Mouse (Mus musculus) adrenal gland, postnatal 14 days (tissue): ENCODE measurements at regions not wholly inside any gene's neighbourhood (a gene's known extent, or its start where the extent isn't known, plus 50 kb on each side); places are given as distances from the start of the nearest gene placed in this dataset.

ENCODE experiments used
- DNase-seq: peaks from one replicate; pipeline ENCODE4 v3.0.0; 2021; ENCODE audit warnings: mixed read lengths

DNA sequence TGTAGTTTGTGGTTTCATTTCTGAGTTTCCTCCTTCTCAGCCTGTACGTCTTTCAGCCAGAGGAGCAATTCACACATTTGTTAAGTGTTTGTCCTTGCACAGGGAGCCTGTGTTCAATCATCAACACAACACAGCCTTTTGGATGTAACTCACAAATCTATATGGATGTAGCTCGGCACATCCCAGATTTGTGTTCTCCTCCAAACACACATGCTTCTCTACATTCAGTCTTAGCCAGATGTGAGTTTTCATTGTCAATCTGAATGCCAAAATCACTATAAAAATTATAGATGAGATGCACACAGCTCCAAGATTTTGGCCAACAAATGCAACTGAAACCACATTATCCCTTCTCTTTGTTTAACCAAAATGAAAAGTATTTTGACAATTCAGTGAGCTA, 380.9 kb downstream of the Gm9195 start:
- DNase-seq, result no peak

DNA sequence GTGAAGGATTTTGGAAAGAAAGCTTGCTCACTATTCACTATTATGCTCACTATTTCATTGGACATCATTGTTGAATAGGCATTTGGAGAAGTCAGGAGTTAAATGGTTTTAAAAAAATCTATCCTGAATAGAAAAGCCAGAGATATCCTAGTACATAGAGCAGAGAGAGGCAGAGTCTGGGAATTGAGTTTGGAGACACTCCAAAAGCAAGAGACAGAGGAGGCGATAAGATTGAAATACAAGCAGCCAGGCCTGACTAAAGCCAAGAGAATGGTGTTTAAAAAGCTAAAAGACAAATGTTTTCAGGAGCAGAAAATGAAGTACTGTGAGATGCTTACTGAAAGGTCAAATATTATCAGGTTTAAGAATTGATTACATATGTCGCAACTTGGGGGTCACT, 400.1 kb downstream of the Gm9195 start:
- DNase-seq, result no peak

DNA sequence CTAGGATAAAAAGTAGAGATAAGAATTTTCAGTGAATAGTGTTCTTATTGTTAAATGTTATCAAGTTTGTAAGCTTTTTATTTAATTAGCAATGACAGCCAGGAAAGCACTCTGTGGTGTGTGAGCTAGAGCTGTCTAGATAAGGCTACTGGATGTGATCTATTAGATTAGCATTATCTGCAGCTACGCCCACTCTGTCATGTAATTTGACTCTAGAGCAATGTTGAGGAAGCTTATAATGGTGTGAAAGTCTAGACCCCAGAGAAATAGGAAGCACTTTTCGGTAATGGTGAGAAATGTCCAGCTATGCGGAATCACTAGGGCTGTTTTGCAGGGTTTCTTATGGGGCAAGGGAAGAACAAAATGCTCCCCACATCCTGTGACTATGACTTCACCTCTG, 410.2 kb downstream of the Gm9195 start:
- DNase-seq, result no peak

DNA sequence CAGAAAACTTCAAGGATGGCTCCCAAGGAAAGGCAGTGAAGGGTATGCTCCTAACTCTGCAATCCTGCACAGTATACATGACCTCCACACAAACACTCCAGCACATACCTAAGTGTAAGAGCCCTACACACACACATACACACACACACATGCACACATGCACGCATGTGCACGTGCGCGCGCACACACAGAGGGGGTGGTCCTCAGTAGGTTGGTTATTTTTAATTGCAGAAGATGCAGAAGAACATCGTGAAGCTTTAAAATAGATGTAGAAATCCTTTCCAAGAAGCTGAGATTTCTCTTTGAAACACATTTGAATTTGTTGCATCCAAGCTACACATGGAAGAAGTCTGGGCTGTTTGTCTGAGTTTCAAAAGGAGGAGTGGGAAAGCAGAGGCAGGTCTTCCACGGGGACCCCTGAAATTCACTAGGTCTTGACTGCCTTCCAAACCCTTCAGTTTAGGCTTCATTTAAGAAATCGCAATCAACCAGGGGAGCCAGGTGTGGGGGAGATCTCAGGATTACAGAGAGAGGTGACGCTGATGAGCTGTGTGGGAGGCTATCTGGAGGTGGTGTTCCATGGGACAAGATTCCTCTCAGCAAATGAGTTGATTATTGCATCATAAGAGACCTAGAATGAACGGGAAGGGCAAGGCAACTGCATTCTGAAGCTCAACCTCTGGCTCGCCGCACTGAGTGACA, 427.4 kb downstream of the Gm9195 start:
- DNase-seq, result no peak

DNA sequence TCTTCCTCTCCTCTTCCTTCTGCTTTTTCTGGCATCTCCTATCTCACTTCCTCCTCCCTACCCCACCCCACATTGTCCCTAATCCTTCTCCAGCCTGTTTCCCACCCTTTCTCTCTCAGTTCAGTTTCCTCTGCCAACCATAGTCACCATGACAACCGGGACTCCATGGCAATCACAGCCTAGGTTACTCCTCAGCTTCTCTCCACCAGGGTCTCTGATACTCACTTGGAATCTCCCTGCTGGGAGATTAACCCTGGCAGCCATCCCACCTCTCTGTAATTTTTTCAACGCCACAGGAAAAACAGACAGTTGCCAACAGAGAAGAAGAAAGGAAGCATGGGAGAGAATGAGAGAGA, 448.8 kb downstream of the Gm9195 start:
- no peak for DNase-seq

DNA sequence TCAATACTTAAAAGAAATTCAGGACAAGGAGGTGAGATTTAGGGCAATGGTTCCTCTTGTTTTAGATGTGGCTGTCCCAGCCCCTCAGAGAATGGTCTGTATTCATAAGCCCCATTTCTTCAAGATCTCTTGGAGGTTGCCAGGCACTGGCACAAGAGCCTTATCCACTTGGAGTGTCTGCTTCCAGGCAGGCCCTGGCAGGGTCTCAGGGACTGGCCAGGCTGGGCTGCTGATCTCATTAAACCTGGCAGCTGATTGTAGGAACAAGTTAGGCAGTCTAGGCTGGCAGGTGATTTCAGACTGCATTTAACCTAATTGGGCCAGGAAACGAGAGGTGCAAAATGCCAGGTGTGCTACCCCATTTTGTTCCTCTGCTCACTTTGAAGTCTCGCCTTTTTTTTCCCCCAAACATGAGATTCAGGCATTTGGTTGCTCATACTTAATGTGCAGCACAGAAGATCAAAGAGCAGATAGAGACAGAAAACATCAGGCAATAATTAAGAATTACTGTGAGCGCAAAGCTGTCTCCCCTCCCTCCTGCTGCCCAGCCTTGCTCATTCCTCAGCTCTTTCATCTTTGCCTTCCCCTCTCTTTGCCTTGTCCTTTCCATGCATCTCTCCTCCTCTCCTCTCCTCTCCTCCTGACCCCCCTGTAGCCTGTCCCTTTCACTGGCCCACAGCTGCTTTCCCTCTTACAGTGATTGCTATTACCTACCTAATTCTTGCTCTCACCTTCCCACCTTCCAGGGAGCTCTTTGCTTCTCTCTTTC, 449.3 kb downstream of the Gm9195 start:
- DNase-seq, result no peak

DNA sequence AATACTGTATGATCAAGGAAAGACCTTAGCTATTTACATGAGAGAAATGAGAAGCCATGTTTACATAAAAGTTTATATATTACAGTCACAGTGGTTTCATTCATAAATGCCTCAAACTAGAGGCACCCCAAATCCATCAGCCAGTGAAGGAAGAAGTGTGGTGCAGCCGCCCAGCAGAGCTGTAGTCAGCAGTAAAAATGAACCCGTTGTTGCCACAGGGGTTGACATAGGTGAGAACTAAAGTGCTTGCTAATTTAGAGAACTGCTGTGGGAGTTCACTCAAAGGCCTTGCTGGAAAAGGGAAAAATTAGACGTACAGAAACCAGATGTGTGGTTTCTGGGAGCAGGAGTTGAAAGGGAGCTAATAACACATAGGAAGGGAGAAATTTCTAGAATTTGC, 461.2 kb downstream of the Gm9195 start:
- no peak for DNase-seq

DNA sequence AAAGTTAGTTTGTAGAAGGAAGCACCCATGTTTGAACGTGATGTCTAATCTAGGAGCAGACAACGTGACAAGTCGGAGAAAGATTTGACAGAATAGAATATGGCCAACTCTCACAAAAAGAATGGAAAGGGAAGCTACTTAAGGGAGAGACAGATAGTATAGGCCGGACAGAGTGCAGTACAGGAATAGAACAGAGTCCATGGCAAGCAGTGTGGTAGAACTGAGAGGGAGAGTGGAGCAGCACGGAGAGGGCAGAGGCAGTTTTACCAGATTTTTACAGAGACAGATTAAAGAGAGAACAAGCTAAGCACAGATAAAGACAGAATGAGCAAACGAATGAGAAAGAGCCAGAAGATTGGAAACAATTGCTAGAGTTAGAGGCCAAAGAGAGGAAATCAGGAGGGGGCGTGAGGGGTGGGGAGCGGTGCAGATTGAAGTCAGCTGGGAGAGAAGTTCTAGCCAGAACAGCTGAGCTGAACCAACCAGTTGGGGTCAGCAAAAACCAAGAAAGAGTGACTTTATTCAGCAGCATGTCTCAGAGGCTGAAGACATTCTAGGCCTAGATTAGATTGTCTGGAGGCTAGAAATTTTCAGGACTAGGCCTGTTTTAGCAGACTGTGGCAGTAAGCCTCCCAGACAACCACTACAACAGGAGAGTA, 464.1 kb downstream of the Gm9195 start:
- DNase-seq, result no peak

DNA sequence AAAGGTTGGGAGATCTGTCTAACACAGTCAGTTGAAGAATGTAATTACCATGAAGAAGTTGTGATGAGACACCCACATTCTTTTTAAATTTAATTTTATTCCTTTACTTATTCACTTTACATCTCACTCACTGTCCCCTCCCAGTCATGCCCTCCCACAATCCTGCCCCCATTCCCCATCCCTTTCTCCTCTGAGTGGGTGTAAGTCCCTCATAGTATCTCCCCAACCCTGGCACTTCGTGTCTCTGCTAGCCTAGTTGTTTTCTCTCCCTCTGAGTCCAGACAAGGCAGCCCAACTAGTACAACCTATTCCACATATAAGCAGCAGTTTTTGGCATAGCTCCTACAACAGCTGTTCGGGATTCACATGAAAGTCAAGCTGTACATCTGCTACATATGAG, 487.3 kb downstream of the Gm9195 start:
- no peak for DNase-seq

DNA sequence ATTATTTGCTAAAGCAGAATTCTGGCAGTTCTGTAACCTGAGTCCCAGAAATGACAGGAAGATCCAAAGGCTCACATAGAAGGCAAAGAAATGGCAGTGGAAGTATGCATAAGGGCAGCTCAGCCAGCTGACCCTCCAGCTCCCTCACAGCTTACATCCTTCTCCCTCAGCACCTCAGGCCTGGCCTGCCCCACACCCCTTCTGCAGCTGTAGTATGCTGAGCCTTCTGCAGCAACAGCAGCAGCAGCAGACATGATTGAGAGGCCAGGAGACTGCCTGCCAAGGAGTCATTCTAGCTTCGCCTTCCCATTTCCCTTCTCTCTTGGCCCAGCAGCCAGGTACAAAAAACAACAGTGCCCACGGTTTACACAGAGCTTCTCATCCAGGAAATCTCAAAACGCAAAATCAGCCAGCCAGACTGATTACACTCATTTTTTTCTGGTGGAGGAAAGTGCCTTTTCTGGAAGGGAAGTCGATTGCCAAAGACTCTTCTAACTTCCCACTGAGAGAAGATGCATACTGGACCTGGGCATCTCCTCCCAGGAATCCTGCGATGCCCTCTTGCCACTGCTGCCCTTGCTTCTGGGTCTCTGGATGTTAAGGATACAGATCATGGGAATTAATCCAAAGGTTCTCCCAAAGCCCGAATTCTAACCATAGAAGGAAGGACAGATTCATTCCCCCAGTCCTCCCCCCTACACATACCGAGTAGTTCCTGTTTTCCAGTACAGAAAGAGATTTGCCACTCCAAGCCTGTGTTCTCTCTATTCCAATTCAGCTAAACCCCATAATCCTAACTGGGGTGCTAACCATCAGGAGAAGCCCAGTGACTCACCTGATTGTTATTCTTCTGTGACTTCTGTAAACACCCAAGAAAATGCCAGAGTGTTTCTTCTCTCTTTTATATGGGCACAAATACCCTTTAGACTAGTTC, 489.2 kb downstream of the Gm9195 start:
- no peak for DNase-seq

DNA sequence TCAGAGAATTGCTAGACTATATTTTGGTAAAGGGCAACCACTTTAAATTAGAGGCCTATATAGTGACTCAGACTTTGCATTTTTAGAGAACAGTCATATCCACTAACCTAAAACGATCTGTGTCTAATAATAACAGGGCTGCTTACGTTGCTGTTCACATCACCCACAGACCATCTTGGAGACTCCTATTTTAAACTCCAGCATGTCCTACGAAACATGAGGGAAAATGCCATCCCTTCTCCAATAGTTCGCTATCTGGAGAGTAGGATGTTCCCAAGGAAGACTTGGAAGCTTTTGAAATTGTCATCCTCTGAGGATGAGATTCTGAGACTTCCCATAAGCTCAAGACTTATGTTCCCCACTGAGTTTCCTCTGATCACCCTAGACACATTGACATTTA, 518.6 kb downstream of the Gm9195 start:
- DNase-seq, result no peak

DNA sequence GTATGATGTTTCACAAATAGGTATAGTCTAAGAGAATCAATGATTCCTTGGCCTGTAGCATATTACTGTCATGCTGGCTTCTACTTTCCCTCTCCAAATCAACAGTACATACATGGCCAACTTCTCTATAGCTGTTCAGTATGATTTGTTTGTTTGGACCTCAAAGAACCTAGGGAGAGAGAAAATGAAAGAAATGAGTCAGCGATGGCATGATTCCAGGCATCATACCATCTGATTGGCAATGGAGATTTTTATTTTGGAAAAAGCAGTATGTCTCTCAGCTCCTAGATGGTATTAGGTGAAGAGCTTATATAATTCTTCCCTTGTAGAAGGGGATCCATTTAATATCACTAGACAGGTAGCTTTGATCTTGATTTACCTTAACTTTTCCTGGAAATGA, 519.1 kb downstream of the Gm9195 start:
- no peak for DNase-seq

DNA sequence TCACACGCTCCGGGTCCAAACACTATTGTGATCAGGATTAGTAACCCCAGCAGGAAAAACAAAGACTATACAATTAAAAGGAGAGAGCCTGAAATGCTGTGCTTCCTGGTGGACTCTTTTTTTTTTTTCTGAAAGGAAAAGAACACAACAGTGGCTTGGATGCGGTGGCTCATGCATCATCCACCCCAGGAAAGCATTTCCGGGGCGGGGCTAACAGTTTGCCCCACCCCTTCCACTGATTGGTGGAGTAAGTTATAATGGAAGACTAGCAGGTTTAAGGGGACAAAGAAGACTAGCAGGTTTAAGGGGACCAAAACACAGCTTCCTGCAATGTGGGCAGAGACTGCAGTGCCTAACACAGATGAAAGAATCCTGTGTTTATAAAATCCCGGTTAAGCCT, 524.0 kb downstream of the Gm9195 start:
- peak; percentile 4 for DNase-seq

DNA sequence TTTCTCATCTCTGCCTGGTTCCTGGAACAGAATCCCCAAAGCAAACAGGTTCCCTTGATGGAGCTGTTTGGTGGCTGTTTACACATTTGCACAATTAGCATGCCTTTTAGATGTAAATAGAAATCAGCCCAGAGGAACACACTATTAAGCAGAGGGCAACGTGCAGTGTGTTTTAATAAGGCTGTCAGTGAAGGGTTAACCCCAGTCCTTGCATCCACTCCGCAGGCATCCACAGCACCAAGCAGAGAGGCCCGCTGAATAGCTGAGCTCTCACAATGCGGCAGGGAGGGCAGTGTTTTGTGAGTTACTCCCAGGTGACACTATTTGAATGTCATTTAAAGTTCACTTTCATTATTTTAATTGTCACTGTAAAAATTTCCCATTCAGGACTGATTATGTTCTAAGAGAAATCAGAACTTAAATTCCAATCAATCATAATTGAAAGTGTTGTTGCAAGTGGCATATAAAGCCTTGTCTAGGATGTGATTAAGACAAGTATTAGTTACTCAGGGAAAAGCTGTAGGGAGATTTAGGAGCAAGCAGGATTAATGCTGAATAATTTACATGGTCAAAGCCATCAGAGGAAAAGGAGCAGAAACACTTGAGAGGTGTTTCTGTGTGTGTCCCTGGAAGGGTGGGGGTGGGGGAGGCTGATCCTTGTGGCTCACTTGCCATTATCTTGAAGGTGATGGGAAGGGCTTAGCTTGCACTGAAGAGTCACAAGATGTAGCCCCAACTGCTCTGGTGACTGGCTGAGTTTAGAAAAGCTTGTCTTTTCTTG, 528.1 kb downstream of the Gm9195 start:
- no peak for DNase-seq

DNA sequence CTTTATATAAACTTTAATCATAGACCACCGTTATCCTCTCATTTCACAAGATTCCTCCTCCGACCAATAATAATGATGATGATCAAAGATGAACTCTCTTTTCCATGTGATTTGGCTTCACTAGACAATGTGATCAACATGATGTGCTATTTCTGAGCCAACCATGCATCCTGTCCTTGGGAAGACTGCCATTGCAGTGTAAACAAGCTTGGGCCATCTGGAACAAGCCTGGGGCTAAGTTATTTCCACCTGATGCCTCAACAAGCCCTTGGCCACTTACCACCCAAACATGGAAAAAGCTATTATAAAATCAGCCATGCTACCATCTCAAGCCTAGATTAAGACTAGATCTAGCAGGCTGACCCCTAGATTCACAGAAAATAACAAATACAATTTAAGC, 542.9 kb downstream of the Gm9195 start:
- no peak for DNase-seq

DNA sequence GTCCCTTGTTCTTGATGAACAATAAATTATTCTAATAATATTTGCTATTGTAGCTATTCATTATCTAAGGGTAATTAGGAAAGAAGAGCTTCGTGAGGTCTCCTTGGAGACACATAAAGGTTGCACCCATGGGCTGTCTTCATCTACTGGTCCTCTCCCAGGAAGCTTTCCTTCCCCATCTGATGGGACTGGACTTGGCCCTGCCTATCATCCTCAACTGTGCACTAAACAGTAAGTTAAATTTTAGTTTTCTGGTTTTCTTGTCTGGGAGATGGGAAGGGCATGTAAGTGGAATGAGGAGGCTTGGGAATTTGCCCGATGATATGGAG, 554.5 kb downstream of the Gm9195 start:
- DNase-seq, result no peak

DNA sequence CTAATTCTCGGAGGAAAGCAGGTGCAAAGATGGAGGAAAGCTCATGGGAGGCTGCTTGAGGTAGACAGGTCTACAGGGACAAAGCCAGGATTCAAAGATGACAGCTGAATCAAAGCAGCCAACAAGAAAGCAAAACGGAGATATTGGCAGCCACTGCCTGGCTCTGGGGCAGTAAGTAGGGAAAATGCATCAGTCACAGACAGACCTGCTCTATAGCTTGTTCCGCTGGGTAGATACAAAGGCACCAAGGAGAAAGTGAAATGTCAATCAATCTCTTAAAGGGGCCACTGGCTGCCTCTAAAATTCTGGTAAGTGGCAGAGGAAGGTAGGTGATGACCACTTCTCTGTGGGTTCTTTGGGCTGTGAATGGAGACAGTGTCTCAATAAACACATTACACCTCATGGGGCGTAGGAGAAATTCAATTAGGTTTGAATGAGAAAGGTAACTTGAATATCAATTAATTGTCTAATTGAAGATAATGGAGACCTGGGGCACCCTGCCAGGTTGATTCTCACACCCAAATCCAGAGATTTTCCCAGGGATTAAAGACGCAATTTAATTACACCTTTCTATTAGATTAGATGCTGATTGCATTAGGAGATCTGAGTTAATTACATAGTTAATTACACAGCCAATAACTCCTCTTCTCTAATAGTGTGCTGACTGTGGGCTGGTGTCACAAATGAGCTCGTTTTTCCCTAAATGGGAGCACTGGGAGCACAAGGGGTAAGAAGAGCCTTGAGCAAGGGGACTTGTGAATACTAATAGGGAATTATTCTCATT, 555.1 kb downstream of the Gm9195 start:
- no peak for DNase-seq

DNA sequence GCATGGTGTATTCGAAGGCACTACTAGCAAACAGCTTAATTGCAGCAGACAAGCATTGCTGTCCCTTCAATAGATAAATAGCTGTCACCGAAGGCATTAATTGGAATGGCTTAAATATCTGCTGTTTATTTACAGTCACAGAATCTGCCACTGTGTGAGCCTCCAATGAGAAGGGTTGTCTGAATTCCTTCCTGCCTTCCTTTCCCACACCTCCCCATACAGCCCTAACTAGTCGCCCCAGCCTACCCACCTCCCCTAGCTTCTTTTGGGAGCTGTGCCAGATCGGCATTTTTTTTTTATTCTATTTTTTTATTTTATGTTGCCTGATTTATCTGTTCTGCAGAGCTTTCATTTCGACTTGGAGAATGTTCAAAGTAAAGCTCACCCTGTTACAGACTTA, 575.7 kb downstream of the Gm9195 start:
- DNase-seq, result no peak

DNA sequence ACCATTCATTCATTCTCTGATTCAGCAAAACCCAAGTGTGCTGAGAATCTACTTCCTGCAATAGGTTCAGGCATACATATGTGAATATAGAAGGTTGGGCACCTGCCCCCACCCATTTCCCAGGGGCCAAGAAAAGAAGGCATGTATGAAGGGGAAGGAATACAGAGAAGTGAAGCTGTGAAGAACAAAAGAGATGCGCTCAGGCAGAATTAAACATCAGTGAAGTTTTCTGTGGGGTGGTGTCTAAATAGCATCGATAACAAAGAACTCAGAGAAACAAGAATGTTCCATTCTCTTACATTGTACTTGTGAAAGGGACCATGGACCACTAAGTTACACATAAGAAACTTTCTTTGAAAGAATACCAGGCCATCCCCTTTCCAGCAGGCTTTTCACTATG, 580.7 kb downstream of the Gm9195 start:
- DNase-seq, result no peak

DNA sequence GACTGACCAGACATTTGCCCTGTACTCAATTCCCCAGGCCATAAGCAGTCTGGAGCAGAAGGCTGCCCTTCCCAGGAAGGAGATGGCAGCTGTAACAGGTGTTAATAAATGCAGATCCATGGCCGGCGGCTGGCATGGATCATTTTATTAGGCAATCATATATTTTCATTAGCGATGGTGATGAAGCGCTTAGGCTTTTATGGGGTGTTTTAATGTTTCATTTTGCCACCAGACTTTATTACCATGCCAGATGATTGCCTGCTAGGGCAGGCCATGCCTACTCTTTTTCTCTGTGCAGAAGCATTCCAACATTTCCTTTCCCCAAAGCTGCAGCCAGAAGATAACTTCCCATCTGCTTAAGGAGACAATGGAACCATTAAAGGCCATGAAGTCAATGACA, 596.2 kb downstream of the Gm9195 start:
- DNase-seq, result no peak

DNA sequence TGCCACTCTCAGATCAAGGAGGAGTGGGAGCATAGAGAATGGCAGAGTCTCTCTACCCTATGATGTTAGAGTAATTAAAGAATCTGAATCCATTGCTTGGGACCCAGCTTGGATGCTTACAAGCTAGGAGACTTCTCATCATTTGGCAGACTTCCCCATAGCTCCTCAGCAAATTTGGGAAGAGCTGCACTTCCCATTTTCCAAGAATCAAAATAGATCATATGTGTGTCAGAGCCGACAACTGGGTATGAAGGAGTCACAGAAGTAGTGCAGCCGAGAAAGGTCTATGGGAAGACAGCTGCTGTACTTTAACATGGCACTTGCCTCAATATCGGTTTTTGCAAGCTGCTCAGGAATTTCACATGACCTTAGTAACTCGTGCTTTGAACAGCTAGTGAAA, 596.8 kb downstream of the Gm9195 start:
- DNase-seq, result no peak
